Mouse (Mus musculus) left cerebral cortex, postnatal 14 days (tissue): ENCODE results near the gene Gm45785. TPM values are rescaled to one million over a fixed set of nuclear protein-coding genes. Genes with fewer than 3 reads are reported as not detected.
A peak's percentile ranks its signal among the peaks of the same experiment; 100 is the strongest.
"Not testable (repeated sequence)": the region's sequence is repeated elsewhere in the genome, so short reads cannot be mapped to it uniquely, and the experiment has no call there.

Source experiments
- DNase-seq, 2 experiments: peaks; one replicate each; pipeline ENCODE4 v3.0.0; 2021 to 2022; ENCODE audit warnings: low spot score in 2 of 2, mixed read lengths in 1 of 2
- intact Hi-C: fragments of 180-260 bp; cut with DNase I; formaldehyde crosslinking; loops from one replicate; pipeline ENCODE4 v1.15.1; 2025
- long read RNA-seq, 2 experiments: library from polyadenylated mRNA; stranded (forward); transcript quantifications; one replicate each; pipeline ENCODE4 v2.0.0; 2021
- total RNA-seq, 2 experiments: library from RNA; stranded (reverse); gene quantifications; 2 replicates each; pipeline ENCODE4 v1.2.3; 2021

Gm45785 gene
- total RNA-seq, result under 1 TPM; 0.93 to 0.99 TPM
- long read RNA-seq, experiment 1, partial matches to known transcripts, result 0 of 1 reads
- long read RNA-seq, experiment 1, other reads (novel, unspliced or antisense), result 1 of 1 reads
- long read RNA-seq, experiment 2, partial matches to known transcripts, result 0 of 1 reads
- long read RNA-seq, experiment 2, other reads (novel, unspliced or antisense), result 1 of 1 reads

- peak; percentile 85 to 91 for DNase-seq
- intact Hi-C loops, result loop anchor here (1.0 kb wide), 1 partner anchor 26 kb away; the partner anchor contains the start of gene Sirt3
Observed at GRCm38 (mm10) chr7:140855860-140856784, at the start of gene Gm45785. Gene Gm45785, minus strand, starts transcription at chr7:140856331.

GRCm38 (mm10) chr7:140905642-140906081 is 49.5 kb upstream of the Gm45785 start:
- no peak for DNase-seq
- intact Hi-C loops, result loop anchor here (10.0 kb wide), 1 partner anchor 269 kb away; the partner anchor contains the start of gene Rnh1

GRCm38 (mm10) chr7:140903212-140903611 is 47.1 kb upstream of the Gm45785 start:
- intact Hi-C loops, result loop anchor here (1.0 to 10.0 kb wide), 3 partner anchors 58 to 826 kb away; partner anchors contain the start of genes Rnh1 and Scgb1c1
- peak; percentile 78 to 80 for DNase-seq

GRCm38 (mm10) chr7:140902036-140902875 is 46.1 kb upstream of the Gm45785 start:
- intact Hi-C loops, result loop anchor here (5.0 to 10.0 kb wide), 2 partner anchors 273 to 825 kb away; partner anchors contain the start of gene Rnh1
- DNase-seq, result no peak

GRCm38 (mm10) chr7:140900220-140900619 is 44.1 kb upstream of the Gm45785 start, which contains the start of gene Cox8b:
Gene Cox8b, minus strand, starts transcription at chr7:140900446.
- DNase-seq, result no peak
- intact Hi-C loops, result loop anchor here (5.0 to 10.0 kb wide), 2 partner anchors 275 to 823 kb away; partner anchors contain the start of gene Rnh1

GRCm38 (mm10) chr7:140899121-140899520 is 43.0 kb upstream of the Gm45785 start:
- no peak for DNase-seq
- intact Hi-C loops, result no loop called here

GRCm38 (mm10) chr7:140897863-140898262 is 41.7 kb upstream of the Gm45785 start:
- DNase-seq, result no peak
- intact Hi-C loops, result no loop called here

- intact Hi-C loops, result no loop called here
- DNase-seq, result no peak
Observed at GRCm38 (mm10) chr7:140894611-140895010, 38.5 kb upstream of the Gm45785 start.

GRCm38 (mm10) chr7:140894031-140894430 is 37.9 kb upstream of the Gm45785 start:
- intact Hi-C loops, result no loop called here
- DNase-seq, result no peak

GRCm38 (mm10) chr7:140890636-140891035 is 34.5 kb upstream of the Gm45785 start:
- DNase-seq, intact Hi-C loops: not testable (repeated sequence)

GRCm38 (mm10) chr7:140882469-140882803 is 26.3 kb upstream of the Gm45785 start:
- DNase-seq, result no peak
- intact Hi-C loops, result loop anchor here (1.0 kb wide), 1 partner anchor 26 kb away; the partner anchor contains the start of genes Gm45785 and Ric8a

- intact Hi-C loops, result loop anchor here (1.0 kb wide), 1 partner anchor 26 kb away; the partner anchor contains the start of genes Gm45785 and Ric8a
- DNase-seq, result peak; percentile 96
Observed at GRCm38 (mm10) chr7:140881696-140882468, 25.8 kb upstream of the Gm45785 start, which contains the start of the genes Psmd13 and Sirt3. Gene Psmd13, plus strand, starts transcription at chr7:140881968. Gene Sirt3, minus strand, starts transcription at chr7:140882309.

GRCm38 (mm10) chr7:140880865-140881515 is 24.9 kb upstream of the Gm45785 start:
- intact Hi-C loops, result no loop called here
- DNase-seq, result no peak

GRCm38 (mm10) chr7:140880419-140880818 is 24.3 kb upstream of the Gm45785 start:
- intact Hi-C loops, result no loop called here

GRCm38 (mm10) chr7:140879355-140879754 is 23.2 kb upstream of the Gm45785 start:
- DNase-seq, result no peak
- intact Hi-C loops, result no loop called here

More at GRCm38 (mm10) chr7:140880419-140880818, 24.3 kb upstream of the Gm45785 start:
- DNase-seq, result no peak

- no peak for DNase-seq
- intact Hi-C loops, result no loop called here
Observed at GRCm38 (mm10) chr7:140877364-140877763, 21.2 kb upstream of the Gm45785 start.

- no peak for DNase-seq
- intact Hi-C loops, result no loop called here
Observed at GRCm38 (mm10) chr7:140874224-140874623, 18.1 kb upstream of the Gm45785 start.

GRCm38 (mm10) chr7:140864761-140865160 is 8.6 kb upstream of the Gm45785 start:
- no peak for DNase-seq
- intact Hi-C loops, result no loop called here
